Mouse (Mus musculus): ENCODE measurements at regions not wholly inside any gene's neighbourhood (a gene's known extent, or its start where the extent isn't known, plus 50 kb on each side); places are given as distances from the start of the nearest gene placed in this dataset.

DNA sequence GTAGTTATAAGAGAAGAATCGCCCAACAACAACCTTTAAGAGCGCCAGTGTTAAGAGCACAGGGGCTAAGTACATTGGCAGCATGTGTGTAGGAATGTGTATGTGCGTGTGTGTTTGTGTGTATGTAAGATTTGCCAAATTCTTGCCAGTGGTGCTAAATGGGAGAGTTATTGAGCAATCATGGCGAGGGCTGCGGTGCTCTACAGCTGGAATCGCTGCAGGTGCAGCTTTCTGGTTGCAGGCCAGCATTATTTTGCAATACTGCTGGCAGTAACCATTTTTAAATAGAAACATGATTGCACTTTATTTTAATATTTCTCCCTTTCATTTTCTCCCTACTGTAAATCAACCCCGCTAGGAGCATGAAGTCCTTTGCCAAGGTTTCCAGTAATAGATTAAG lies 313.2 kb downstream of the Rnf144b start:
- no peak overlapping the region for H3K27ac ChIP-seq (ENCODE audit: low read length)
- H3K36me3 ChIP-seq (ENCODE audit: control insufficient read depth, insufficient read depth): no peaks in the 10 kb centered on the region
- H3K27me3 ChIP-seq (ENCODE audit: control insufficient read depth, insufficient read depth, low read depth, low read length): no peaks in the 10 kb centered on the region
- no peaks in the 10 kb centered on the region for H3K4me1 ChIP-seq (ENCODE audit: control insufficient read depth, low read depth, low read length)
- H3K4me2 ChIP-seq (ENCODE audit: low read depth, low read length): no peak overlapping the region
- 74% methylated on average over 7 of the region's 7 CpGs for WGBS (ENCODE audit: insufficient replicate concordance)
- H3K4me3 ChIP-seq (ENCODE audit: low read depth, low read length): no peak overlapping the region
- no peak for ATAC-seq (ENCODE audit: low read depth)
- no peaks in the 10 kb centered on the region for H3K9me3 ChIP-seq (replicated peaks; ENCODE audit: control insufficient read depth, low read length)
- H3K9ac ChIP-seq (ENCODE audit: low read depth, low read length): no peak overlapping the region

DNA sequence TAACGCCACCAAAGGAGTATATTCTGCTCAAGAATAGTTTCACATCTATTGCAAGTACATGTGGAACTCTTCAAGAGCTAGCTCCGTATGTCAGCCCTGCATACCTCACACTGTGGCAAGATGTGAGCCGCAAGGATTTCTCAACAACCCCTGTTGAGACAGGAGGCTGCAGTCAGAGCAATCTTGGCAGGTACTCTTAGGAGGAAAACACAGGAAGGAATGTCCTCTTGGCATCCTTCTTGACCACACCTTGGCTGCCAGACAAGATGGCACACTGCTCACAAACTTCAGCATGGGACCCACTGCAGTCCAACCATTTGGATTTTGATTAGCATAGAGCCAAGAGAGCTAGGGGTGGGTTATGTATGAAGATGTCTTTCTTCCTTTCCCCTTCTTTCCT lies 322.4 kb downstream of the Rnf144b start:
- H3K27me3 ChIP-seq (ENCODE audit: control insufficient read depth, insufficient read depth, low read depth, low read length): no peaks in the 10 kb centered on the region
- no peaks in the 10 kb centered on the region; the same call in 1 of the 2 replicates for H3K9me3 ChIP-seq (replicated peaks; ENCODE audit: control insufficient read depth, low read length)
- ATAC-seq (ENCODE audit: low read depth): no peak
- H3K9ac ChIP-seq (ENCODE audit: low read depth, low read length): no peak overlapping the region
- H3K36me3 ChIP-seq (ENCODE audit: control insufficient read depth, insufficient read depth): no peaks in the 10 kb centered on the region
- no peaks in the 10 kb centered on the region for H3K4me1 ChIP-seq (ENCODE audit: control insufficient read depth, low read depth, low read length)
- H3K4me3 ChIP-seq (ENCODE audit: low read depth, low read length): no peak overlapping the region
- H3K27ac ChIP-seq (ENCODE audit: low read length): no peak overlapping the region
- WGBS (ENCODE audit: insufficient replicate concordance): 59% methylated on average over 3 of the region's 3 CpGs
- H3K4me2 ChIP-seq (ENCODE audit: low read depth, low read length): no peak overlapping the region

DNA sequence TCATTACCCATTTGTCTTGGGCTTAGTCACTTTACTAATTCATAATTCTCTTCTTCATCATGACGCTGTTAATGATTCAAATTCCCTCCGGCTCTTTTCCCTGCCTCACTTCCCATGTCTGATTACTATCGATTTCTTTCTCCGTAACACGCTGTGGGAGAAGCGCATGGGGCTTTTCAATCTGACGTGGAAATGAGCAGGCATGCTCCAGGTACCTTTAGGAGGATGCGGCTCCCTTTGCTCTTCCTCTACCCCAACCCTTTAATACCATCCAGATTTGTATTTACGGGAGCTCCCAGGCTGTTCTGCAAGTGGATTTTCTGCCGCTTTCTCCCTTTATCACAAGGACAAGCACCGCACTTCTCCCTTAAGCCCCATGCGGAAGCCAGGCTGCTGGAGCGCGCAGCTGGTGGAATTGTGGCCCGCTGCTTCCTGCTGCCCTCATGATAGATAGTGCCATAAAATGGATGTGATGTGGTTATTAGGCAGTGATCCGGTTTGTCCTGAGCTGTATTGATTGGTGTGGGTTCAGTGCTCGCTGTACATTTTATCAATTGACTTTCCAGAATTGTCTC lies 329.8 kb downstream of the Rnf144b start:
- no peaks in the 10 kb centered on the region for H3K4me1 ChIP-seq (ENCODE audit: control insufficient read depth, low read depth, low read length)
- H3K9ac ChIP-seq (ENCODE audit: low read depth, low read length): no peak overlapping the region
- H3K36me3 ChIP-seq (ENCODE audit: control insufficient read depth, insufficient read depth): no peaks in the 10 kb centered on the region
- no peaks in the 10 kb centered on the region for H3K27me3 ChIP-seq (ENCODE audit: control insufficient read depth, insufficient read depth, low read depth, low read length)
- WGBS (ENCODE audit: insufficient replicate concordance): 65% methylated on average over 17 of the region's 17 CpGs
- H3K4me2 ChIP-seq (ENCODE audit: low read depth, low read length): no peak overlapping the region
- no peak overlapping the region for H3K27ac ChIP-seq (ENCODE audit: low read length)
- ATAC-seq (ENCODE audit: low read depth): no peak
- H3K9me3 ChIP-seq (replicated peaks; ENCODE audit: control insufficient read depth, low read length): no peaks in the 10 kb centered on the region; the same call in 1 of the 2 replicates
- no peak overlapping the region for H3K4me3 ChIP-seq (ENCODE audit: low read depth, low read length)

DNA sequence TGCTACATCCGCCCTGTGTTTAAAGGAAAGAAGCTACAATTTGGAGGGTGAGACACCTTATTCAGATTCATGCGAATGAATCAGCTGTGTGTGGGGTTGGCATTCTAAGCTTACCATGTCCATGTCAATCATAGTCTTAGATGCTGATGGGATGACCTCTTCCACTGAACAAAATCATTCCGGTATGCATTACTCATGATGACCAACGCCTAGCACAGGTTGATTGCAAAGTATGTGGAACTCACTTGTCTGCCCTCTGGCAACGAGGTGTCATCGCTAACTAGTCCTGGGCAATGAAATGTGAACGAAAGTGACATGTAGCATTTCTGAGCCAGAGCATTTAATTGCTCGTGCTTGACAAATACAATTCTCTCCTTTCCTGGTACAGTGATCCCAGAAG lies 339.7 kb downstream of the Rnf144b start:
- no peaks in the 10 kb centered on the region for H3K36me3 ChIP-seq (ENCODE audit: control insufficient read depth, insufficient read depth)
- ATAC-seq (ENCODE audit: low read depth): no peak

DNA sequence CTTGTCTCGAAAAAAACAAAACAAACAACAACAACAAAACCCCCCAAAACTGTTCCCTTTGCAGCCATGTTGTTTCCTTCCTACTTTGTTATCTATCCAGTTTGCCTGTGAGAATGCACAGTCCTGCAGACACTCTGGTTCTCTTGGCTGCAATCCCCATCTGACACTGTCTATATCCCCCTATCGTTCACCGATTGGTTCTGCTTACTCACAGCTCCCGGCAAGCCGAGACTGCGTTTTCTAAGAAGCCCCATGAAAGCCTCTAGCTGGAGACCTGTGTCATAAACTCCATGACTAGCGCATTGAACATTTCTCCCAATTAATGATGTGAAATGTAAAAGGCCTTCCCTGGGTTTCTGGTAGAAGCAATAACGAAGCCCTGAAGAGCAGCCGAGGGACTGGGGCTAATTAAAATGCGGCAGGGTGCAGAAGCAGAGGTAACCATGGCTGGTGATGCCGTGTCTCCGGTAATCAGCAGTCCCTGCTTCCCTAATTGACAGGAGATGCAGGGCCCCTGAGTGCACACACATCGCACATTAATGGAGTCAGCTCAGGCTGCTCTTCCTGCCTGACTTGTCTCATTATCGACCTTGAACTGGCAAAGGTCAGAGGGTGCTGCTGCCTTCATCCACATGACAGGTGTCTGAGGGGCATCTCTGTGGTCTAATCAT lies 349.2 kb downstream of the Rnf144b start:
- Histone ChIP-seq H3K4me2 (ENCODE audit: low read depth, low read length) (no peak overlapping the region), H3K9ac (ENCODE audit: low read depth, low read length) (no peak overlapping the region), H3K36me3 (ENCODE audit: control insufficient read depth, insufficient read depth) (no peaks in the 10 kb centered on the region), H3K9me3 (replicated peaks; ENCODE audit: control insufficient read depth, low read length) (no peaks in the 10 kb centered on the region), H3K4me3 (ENCODE audit: low read depth, low read length) (no peak overlapping the region), H3K27me3 (ENCODE audit: control insufficient read depth, insufficient read depth, low read depth, low read length) (no peaks in the 10 kb centered on the region), H3K27ac (ENCODE audit: low read length) (no peak overlapping the region), H3K4me1 (ENCODE audit: control insufficient read depth, low read depth, low read length) (no peaks in the 10 kb centered on the region)
- 68% methylated on average over 14 of the region's 14 CpGs for WGBS (ENCODE audit: insufficient replicate concordance)
- no peak for ATAC-seq (ENCODE audit: low read depth)

More for the DNA sequence above, 339.7 kb downstream of the Rnf144b start:
- Histone ChIP-seq H3K27me3 (ENCODE audit: control insufficient read depth, insufficient read depth, low read depth, low read length) (no peaks in the 10 kb centered on the region), H3K9me3 (replicated peaks; ENCODE audit: control insufficient read depth, low read length) (no peaks in the 10 kb centered on the region), H3K4me1 (ENCODE audit: control insufficient read depth, low read depth, low read length) (no peaks in the 10 kb centered on the region), H3K4me3 (ENCODE audit: low read depth, low read length) (no peak overlapping the region), H3K9ac (ENCODE audit: low read depth, low read length) (no peak overlapping the region), H3K27ac (ENCODE audit: low read length) (no peak overlapping the region), H3K4me2 (ENCODE audit: low read depth, low read length) (no peak overlapping the region)
- 71% methylated on average over 8 of the region's 8 CpGs for WGBS (ENCODE audit: insufficient replicate concordance)

DNA sequence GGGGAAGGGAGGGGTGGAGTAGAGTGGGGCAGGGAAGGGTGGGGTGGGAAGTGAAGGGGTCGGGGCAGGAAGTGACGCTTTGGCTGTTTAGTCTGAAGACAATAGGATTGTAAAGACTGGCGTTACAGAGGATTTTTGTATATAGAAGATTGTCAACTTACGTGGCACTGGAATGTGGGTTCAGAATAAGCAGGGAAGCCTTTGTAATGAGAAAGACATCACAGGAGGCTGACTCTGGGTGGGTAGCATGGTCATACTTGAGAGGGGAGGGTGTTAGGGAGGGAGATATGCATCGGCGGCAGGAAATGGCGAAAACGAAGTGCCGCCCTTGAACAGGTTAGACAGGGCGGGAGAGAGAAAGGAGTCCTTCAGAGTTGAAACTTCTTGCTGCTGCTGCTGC lies 357.7 kb downstream of the Rnf144b start:
- Histone ChIP-seq H3K9ac (ENCODE audit: low read depth, low read length) (no peak overlapping the region), H3K4me2 (ENCODE audit: low read depth, low read length) (no peak overlapping the region), H3K27ac (ENCODE audit: low read length) (no peak overlapping the region), H3K27me3 (ENCODE audit: control insufficient read depth, insufficient read depth, low read depth, low read length) (no peaks in the 10 kb centered on the region), H3K4me1 (ENCODE audit: control insufficient read depth, low read depth, low read length) (no peaks in the 10 kb centered on the region), H3K9me3 (replicated peaks; ENCODE audit: control insufficient read depth, low read length) (no peaks in the 10 kb centered on the region), H3K4me3 (ENCODE audit: low read depth, low read length) (no peak overlapping the region), H3K36me3 (ENCODE audit: control insufficient read depth, insufficient read depth) (no peaks in the 10 kb centered on the region)
- WGBS (ENCODE audit: insufficient replicate concordance): 58% methylated on average over 10 of the region's 10 CpGs
- no peak for ATAC-seq (ENCODE audit: low read depth)

DNA sequence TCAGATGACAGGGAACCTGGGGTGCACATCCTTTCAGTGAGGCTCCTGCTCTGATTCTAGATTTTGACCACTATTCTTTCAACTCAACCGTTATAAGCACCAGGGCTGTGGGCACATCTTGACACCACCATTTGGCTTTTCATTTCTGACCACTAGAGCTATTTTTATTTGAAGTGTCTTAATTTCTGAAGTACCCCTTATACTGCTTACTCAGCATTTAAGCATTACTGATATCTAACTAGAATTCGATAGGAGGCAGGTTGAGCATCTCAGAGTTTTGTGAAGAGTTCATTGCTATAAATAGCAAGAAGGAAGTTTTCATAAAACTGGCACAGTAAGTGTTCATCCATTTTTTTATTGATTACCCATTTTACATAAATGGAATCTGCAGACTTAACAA lies 362.4 kb downstream of the Rnf144b start:
- no peak overlapping the region for H3K27ac ChIP-seq (ENCODE audit: low read length)
- no peak for ATAC-seq (ENCODE audit: low read depth)
- no peak overlapping the region for H3K4me3 ChIP-seq (ENCODE audit: low read depth, low read length)
- H3K36me3 ChIP-seq (ENCODE audit: control insufficient read depth, insufficient read depth): no peaks in the 10 kb centered on the region
- WGBS (ENCODE audit: insufficient replicate concordance): 60% methylated on average over 2 of the region's 2 CpGs
- H3K9ac ChIP-seq (ENCODE audit: low read depth, low read length): no peak overlapping the region
- no peaks in the 10 kb centered on the region for H3K27me3 ChIP-seq (ENCODE audit: control insufficient read depth, insufficient read depth, low read depth, low read length)
- no peak overlapping the region for H3K4me2 ChIP-seq (ENCODE audit: low read depth, low read length)
- H3K9me3 ChIP-seq (replicated peaks; ENCODE audit: control insufficient read depth, low read length): no peaks in the 10 kb centered on the region
- no peaks in the 10 kb centered on the region for H3K4me1 ChIP-seq (ENCODE audit: control insufficient read depth, low read depth, low read length)

DNA sequence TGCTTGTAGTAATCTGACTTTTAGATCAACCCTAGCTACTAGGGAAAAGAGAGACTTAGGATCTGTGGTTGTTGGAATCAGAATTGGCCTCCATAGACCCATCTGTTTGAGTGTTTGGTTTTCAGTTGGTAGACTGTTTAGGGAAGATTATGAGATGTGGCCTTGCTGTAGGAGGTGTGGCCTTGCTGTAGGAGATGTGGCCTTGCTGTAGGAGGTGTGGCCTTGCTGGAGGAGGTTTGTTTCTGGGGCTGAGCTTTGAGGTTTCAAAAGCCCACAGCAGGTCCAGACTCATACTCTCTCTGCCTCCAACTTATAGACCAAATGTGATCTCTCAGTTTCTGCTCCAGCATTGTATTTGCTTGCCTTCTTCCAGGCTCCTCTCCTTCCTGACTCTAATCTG lies 363.7 kb downstream of the Rnf144b start:
- Histone ChIP-seq H3K27ac (ENCODE audit: low read length) (no peak overlapping the region), H3K36me3 (ENCODE audit: control insufficient read depth, insufficient read depth) (no peaks in the 10 kb centered on the region), H3K27me3 (ENCODE audit: control insufficient read depth, insufficient read depth, low read depth, low read length) (no peaks in the 10 kb centered on the region), H3K4me2 (ENCODE audit: low read depth, low read length) (no peak overlapping the region), H3K4me1 (ENCODE audit: control insufficient read depth, low read depth, low read length) (no peaks in the 10 kb centered on the region), H3K9me3 (replicated peaks; ENCODE audit: control insufficient read depth, low read length) (no peaks in the 10 kb centered on the region), H3K4me3 (ENCODE audit: low read depth, low read length) (no peak overlapping the region), H3K9ac (ENCODE audit: low read depth, low read length) (no peak overlapping the region)
- no peak for ATAC-seq (ENCODE audit: low read depth)

DNA sequence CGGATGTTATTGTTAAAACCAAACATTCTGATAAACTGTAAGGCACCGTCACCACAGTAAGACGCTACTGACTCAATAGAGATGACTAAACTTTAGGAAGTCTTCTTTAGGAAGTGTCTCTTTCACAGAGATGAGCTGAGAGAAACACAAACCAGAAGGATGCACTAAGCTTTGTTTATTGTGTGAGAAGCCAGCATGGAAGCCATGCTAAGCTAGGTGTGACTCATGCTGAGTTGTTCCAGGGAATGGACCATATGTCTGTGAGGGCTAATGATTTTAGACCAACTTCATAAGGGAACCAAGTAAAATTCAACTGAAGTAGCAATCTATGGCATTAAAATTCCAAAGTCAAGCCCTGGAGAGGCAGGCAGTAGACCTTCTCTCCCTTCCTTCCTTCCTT lies 364.2 kb downstream of the Rnf144b start:
- Histone ChIP-seq H3K36me3 (ENCODE audit: control insufficient read depth, insufficient read depth) (no peaks in the 10 kb centered on the region), H3K9me3 (replicated peaks; ENCODE audit: control insufficient read depth, low read length) (no peaks in the 10 kb centered on the region), H3K9ac (ENCODE audit: low read depth, low read length) (no peak overlapping the region), H3K4me2 (ENCODE audit: low read depth, low read length) (no peak overlapping the region), H3K4me1 (ENCODE audit: control insufficient read depth, low read depth, low read length) (no peaks in the 10 kb centered on the region), H3K27me3 (ENCODE audit: control insufficient read depth, insufficient read depth, low read depth, low read length) (no peaks in the 10 kb centered on the region), H3K27ac (ENCODE audit: low read length) (no peak overlapping the region), H3K4me3 (ENCODE audit: low read depth, low read length) (no peak overlapping the region)
- WGBS (ENCODE audit: insufficient replicate concordance): 58% methylated on average over 3 of the region's 3 CpGs
- no peak for ATAC-seq (ENCODE audit: low read depth)

Data from liver, embryonic 16.5 days (tissue).